Mouse (Mus musculus): ENCODE measurements around the gene Aicda. TPM values are rescaled to one million over a fixed set of nuclear protein-coding genes. Genes with fewer than 3 reads are reported as not detected.

Aicda gene
- polyA plus RNA-seq, 1 experiment = not detected

- no peak overlapping the region for H3K9ac ChIP-seq (ENCODE audit: low read depth, poor library complexity, severe bottlenecking)
- peaks cover 2% of the 10 kb centered on the region; the same call in 1 of the 2 replicates for H3K36me3 ChIP-seq (ENCODE audit: control insufficient read depth, insufficient read depth, low read length, poor library complexity, severe bottlenecking)
- TF ChIP-seq EP300 (IDR thresholded peaks at IDR 0.05; ENCODE audit: insufficient read depth, low read depth, low read length) = no peak
- peak; percentile 30 for TF ChIP-seq CTCF (IDR thresholded peaks at IDR 0.05; ENCODE audit: low read depth, low read length)
- no peak overlapping the region for H3K27ac ChIP-seq (ENCODE audit: insufficient read depth, low read length)
- no peaks in the 10 kb centered on the region for H3K9me3 ChIP-seq (replicated peaks; ENCODE audit: control insufficient read depth, insufficient read depth, low read length, poor library complexity, severe bottlenecking)
- H3K4me1 ChIP-seq (ENCODE audit: control insufficient read depth, insufficient read depth, low read length) = no peaks in the 10 kb centered on the region
- no peak overlapping the region for H3K4me3 ChIP-seq (ENCODE audit: low read depth, low read length)
- H3K27me3 ChIP-seq (ENCODE audit: control insufficient read depth, insufficient read depth, low read length, poor library complexity, severe bottlenecking) = no peaks in the 10 kb centered on the region
Observed at GRCm38 (mm10) chr6:122592905-122593304, 39.3 kb downstream of the Aicda start.

- Histone ChIP-seq H3K4me3 (ENCODE audit: low read depth, low read length) (no peak overlapping the region), H3K9ac (ENCODE audit: low read depth, poor library complexity, severe bottlenecking) (no peak overlapping the region), H3K27me3 (ENCODE audit: control insufficient read depth, insufficient read depth, low read length, poor library complexity, severe bottlenecking) (no peaks in the 10 kb centered on the region), H3K9me3 (replicated peaks; ENCODE audit: control insufficient read depth, insufficient read depth, low read length, poor library complexity, severe bottlenecking) (no peaks in the 10 kb centered on the region), H3K4me1 (ENCODE audit: control insufficient read depth, insufficient read depth, low read length) (no peaks in the 10 kb centered on the region), H3K36me3 (ENCODE audit: control insufficient read depth, insufficient read depth, low read length, poor library complexity, severe bottlenecking) (no peaks in the 10 kb centered on the region), H3K27ac (ENCODE audit: insufficient read depth, low read length) (no peak overlapping the region)
- no peak for TF ChIP-seq POLR2A (IDR thresholded peaks at IDR 0.05; ENCODE audit: insufficient read depth, low read length)
- TF ChIP-seq EP300 (IDR thresholded peaks at IDR 0.05; ENCODE audit: insufficient read depth, low read depth, low read length) = no peak
- no peak for TF ChIP-seq CTCF (IDR thresholded peaks at IDR 0.05; ENCODE audit: low read depth, low read length)
Observed at GRCm38 (mm10) chr6:122595637-122596036, 42.0 kb downstream of the Aicda start.

- no peak overlapping the region for H3K27ac ChIP-seq (ENCODE audit: insufficient read depth, low read length)
- H3K9ac ChIP-seq (ENCODE audit: low read depth, poor library complexity, severe bottlenecking) = no peak overlapping the region
- no peaks in the 10 kb centered on the region for H3K36me3 ChIP-seq (ENCODE audit: control insufficient read depth, insufficient read depth, low read length, poor library complexity, severe bottlenecking)
- no peaks in the 10 kb centered on the region for H3K4me1 ChIP-seq (ENCODE audit: control insufficient read depth, insufficient read depth, low read length)
- no peaks in the 10 kb centered on the region for H3K9me3 ChIP-seq (replicated peaks; ENCODE audit: control insufficient read depth, insufficient read depth, low read length, poor library complexity, severe bottlenecking)
- H3K27me3 ChIP-seq (ENCODE audit: control insufficient read depth, insufficient read depth, low read length, poor library complexity, severe bottlenecking) = no peaks in the 10 kb centered on the region
- TF ChIP-seq EP300 (IDR thresholded peaks at IDR 0.05; ENCODE audit: insufficient read depth, low read depth, low read length) (no peak), CTCF (IDR thresholded peaks at IDR 0.05; ENCODE audit: low read depth, low read length) (no peak), POLR2A (IDR thresholded peaks at IDR 0.05; ENCODE audit: insufficient read depth, low read length) (no peak)
- no peak overlapping the region for H3K4me3 ChIP-seq (ENCODE audit: low read depth, low read length)
Observed at GRCm38 (mm10) chr6:122596608-122597007, 43.0 kb downstream of the Aicda start.

GRCm38 (mm10) chr6:122598014-122598413 is 44.4 kb downstream of the Aicda start:
- no peaks in the 10 kb centered on the region for H3K9me3 ChIP-seq (replicated peaks; ENCODE audit: control insufficient read depth, insufficient read depth, low read length, poor library complexity, severe bottlenecking)
- H3K4me1 ChIP-seq (ENCODE audit: control insufficient read depth, insufficient read depth, low read length) = no peaks in the 10 kb centered on the region
- H3K9ac ChIP-seq (ENCODE audit: low read depth, poor library complexity, severe bottlenecking) = no peak overlapping the region
- no peaks in the 10 kb centered on the region for H3K36me3 ChIP-seq (ENCODE audit: control insufficient read depth, insufficient read depth, low read length, poor library complexity, severe bottlenecking)
- H3K27ac ChIP-seq (ENCODE audit: insufficient read depth, low read length) = no peak overlapping the region
- H3K27me3 ChIP-seq (ENCODE audit: control insufficient read depth, insufficient read depth, low read length, poor library complexity, severe bottlenecking) = no peaks in the 10 kb centered on the region
- H3K4me3 ChIP-seq (ENCODE audit: low read depth, low read length) = no peak overlapping the region
- TF ChIP-seq EP300 (IDR thresholded peaks at IDR 0.05; ENCODE audit: insufficient read depth, low read depth, low read length) (no peak), POLR2A (IDR thresholded peaks at IDR 0.05; ENCODE audit: insufficient read depth, low read length) (no peak), CTCF (IDR thresholded peaks at IDR 0.05; ENCODE audit: low read depth, low read length) (no peak)

GRCm38 (mm10) chr6:122598436-122598835 is 44.8 kb downstream of the Aicda start:
- no peak for TF ChIP-seq CTCF (IDR thresholded peaks at IDR 0.05; ENCODE audit: low read depth, low read length)
- TF ChIP-seq EP300 (IDR thresholded peaks at IDR 0.05; ENCODE audit: insufficient read depth, low read depth, low read length) = no peak
- H3K27me3 ChIP-seq (ENCODE audit: control insufficient read depth, insufficient read depth, low read length, poor library complexity, severe bottlenecking) = no peaks in the 10 kb centered on the region
- H3K36me3 ChIP-seq (ENCODE audit: control insufficient read depth, insufficient read depth, low read length, poor library complexity, severe bottlenecking) = no peaks in the 10 kb centered on the region
- H3K27ac ChIP-seq (ENCODE audit: insufficient read depth, low read length) = no peak overlapping the region
- no peaks in the 10 kb centered on the region for H3K9me3 ChIP-seq (replicated peaks; ENCODE audit: control insufficient read depth, insufficient read depth, low read length, poor library complexity, severe bottlenecking)
- no peak overlapping the region for H3K4me3 ChIP-seq (ENCODE audit: low read depth, low read length)
- no peak overlapping the region for H3K9ac ChIP-seq (ENCODE audit: low read depth, poor library complexity, severe bottlenecking)
- H3K4me1 ChIP-seq (ENCODE audit: control insufficient read depth, insufficient read depth, low read length) = no peaks in the 10 kb centered on the region

- H3K9ac ChIP-seq (ENCODE audit: low read depth, poor library complexity, severe bottlenecking) = no peak overlapping the region
- H3K27me3 ChIP-seq (ENCODE audit: control insufficient read depth, insufficient read depth, low read length, poor library complexity, severe bottlenecking) = no peaks in the 10 kb centered on the region
- H3K4me1 ChIP-seq (ENCODE audit: control insufficient read depth, insufficient read depth, low read length) = no peaks in the 10 kb centered on the region
- no peaks in the 10 kb centered on the region for H3K36me3 ChIP-seq (ENCODE audit: control insufficient read depth, insufficient read depth, low read length, poor library complexity, severe bottlenecking)
- no peak overlapping the region for H3K27ac ChIP-seq (ENCODE audit: insufficient read depth, low read length)
- no peaks in the 10 kb centered on the region for H3K9me3 ChIP-seq (replicated peaks; ENCODE audit: control insufficient read depth, insufficient read depth, low read length, poor library complexity, severe bottlenecking)
- H3K4me3 ChIP-seq (ENCODE audit: low read depth, low read length) = no peak overlapping the region
- no peak for TF ChIP-seq CTCF (IDR thresholded peaks at IDR 0.05; ENCODE audit: low read depth, low read length)
- no peak for TF ChIP-seq EP300 (IDR thresholded peaks at IDR 0.05; ENCODE audit: insufficient read depth, low read depth, low read length)
- no peak for TF ChIP-seq POLR2A (IDR thresholded peaks at IDR 0.05; ENCODE audit: insufficient read depth, low read length)
Observed at GRCm38 (mm10) chr6:122599054-122599737, 45.6 kb downstream of the Aicda start.

Data from ES-Bruce4 (cell line).